Mouse (Mus musculus): ENCODE data around the gene Lipt1.

Gene Lipt1

DNA sequence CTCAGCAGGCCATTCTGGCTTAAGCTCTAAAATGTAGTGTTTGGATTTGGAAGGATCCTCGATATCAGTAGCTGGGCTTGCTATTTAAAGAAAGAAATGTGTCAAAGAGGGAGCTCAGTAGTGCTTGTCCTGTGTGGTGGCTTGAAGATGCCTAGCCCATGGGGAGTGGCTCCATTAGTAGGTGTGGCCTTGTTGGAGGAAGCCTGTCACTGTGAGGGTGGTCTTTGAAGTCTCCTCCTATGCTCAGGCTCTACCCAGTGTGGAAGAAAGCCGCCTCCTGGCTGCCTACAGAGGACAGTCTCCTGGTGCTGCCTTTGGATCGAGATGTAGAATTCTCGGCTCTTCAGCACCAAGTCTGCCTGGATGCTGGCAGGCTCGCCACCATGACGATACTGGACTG is 28.8 kb downstream of the Lipt1 start:
- no peak for DNase-seq

DNA sequence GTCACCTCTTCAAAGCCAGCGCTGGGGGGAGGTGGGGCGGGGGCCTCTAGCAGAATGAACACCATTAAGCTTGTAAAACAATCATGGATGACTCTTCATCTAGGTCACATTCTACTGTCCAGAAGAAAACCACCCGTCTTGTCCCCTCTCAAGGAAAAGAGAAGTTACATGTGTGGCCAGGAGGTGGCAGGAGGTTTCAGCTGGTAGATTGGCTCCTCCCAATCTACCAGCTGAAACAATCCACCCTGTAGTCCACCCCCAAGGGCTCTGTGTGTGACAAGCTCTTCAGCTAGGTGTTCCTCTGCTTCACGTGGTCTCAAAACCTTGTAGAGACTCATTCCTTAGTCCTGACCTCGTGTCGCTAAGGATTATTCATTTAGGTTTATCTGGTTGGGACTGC is 31.6 kb downstream of the Lipt1 start:
- DNase-seq: peak; percentile 51

DNA sequence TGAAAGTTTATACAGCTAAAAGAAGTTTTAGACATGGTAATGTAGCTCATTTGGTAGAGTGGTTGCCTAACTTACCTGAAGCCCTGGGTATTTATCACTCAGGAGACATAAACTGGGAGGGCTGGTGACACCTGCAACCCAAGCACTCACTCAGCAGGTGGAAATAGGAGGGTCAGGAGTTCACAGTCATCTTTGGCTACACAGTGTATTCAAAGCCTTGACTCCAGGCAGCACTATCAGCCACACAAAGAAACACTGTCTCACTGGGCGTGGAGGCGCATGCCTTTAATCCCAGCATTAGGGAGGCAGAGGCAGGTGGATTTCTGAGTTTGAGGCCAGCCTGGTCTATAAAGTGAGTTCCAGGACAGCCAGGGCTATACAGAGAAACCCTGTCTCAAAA is 41.2 kb downstream of the Lipt1 start:
- no peak for DNase-seq

DNA sequence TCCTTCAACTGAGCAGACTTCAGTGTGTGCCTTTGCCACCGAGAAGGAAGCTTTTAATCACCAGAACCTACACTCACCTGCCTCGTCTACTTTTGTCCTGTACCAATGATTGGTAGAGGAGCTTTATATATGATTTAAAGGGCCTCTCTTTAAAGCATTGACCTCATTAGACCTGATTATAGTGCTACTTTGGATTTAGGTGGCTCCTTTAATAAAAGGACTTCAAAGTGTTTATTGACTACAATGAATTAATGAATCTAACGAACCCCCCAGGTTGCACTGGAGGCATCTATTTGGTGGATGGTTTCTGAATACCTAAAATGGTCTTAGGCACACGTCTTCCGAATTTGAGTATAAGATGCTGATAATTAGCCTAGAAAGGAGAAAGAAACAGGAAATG is 44.9 kb downstream of the Lipt1 start, which contains the start of gene Lyg2:
Gene Lyg2, minus strand, starts transcription at position 101 of the 400 bp plus-strand sequence.
- no peak for DNase-seq

DNA sequence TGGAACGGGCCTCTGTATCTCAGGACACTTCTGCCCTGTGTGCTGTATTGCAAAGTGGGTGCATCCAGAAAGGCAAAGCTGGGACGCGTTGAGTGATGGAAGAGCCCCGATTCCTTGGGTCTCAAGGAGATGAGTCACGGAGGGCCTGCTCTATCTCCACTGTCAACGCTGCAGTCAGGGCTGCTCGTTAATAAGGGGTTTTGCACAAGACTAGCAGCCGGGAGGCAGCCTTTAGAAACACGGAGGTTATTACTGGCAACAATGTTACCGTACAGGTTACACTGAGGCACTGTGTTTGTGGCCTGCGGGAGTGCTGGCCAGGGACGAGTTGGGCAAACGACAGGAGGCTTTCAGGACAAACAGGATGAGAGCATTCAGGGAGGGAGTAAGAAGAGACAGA is 46.1 kb downstream of the Lipt1 start:
- DNase-seq: no peak

DNA sequence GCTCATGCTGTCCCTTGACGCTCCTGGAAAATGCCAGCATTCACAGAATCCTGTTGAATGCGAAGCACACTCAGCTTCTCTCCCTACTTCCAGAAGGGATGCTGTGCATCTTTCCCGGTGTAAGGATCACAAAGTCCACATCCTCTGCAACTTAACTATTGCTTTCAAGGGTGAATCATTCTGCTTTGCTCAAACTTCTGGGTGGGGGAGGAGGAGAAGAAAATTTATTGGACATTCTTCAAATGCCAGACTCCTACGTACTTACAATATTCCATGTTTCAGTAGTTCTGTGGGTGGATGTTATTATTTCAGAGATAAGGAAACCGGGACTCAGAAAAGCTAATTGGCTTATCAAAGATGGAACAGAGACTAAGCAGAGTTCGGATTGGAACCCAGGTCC is 46.6 kb downstream of the Lipt1 start:
- no peak for DNase-seq

DNA sequence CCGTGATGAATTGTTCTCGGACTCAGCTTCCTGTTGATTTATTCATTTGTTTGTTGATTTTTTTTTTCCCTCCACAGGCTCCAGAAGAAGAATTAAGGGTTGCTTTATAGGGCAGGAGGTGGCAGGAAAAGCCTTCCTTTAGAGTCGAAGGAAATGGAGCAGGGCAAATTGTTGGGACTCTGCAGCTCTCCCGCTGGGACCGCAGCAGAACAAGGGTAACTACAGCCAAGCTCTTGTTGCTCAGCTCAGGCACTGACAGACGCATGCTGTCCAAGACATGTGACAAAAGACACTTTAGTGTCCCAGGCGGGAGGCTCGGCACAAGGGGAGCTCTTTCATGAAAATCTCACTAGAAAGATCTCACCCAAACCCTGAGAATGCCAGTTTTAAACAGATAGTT is 51.0 kb downstream of the Lipt1 start:
- DNase-seq: peak; percentile 11

Measured in kidney, postnatal 10 days (tissue).